Mouse (Mus musculus): ENCODE results near the gene Agap1. TPM values are rescaled to one million over a fixed set of nuclear protein-coding genes. Genes with fewer than 3 reads are reported as not detected.

Gene Agap1
- total and polyA plus RNA-seq, 3 experiments: 0.01 TPM; not detected in 2

GRCm38 (mm10) chr1:89630836-89631235, 176.2 kb downstream of the Agap1 start:
- DNase-seq (ENCODE audit: low read depth, low spot score): no peak
- Histone ChIP-seq H3K36me3 (ENCODE audit: control insufficient read depth in 1 of 2, insufficient read depth in 2 of 2, low read length in 2 of 2) (no peaks in the 10 kb centered on the region), H3K4me1 (ENCODE audit: control insufficient read depth in 1 of 2, insufficient read depth in 2 of 2, low read length in 2 of 2) (no peaks in the 10 kb centered on the region), H3K4me3 (ENCODE audit: control insufficient read depth in 1 of 2, insufficient read depth in 1 of 2, low read depth in 2 of 2, low read length in 2 of 2) (no peak overlapping the region), H3K9ac (ENCODE audit: control insufficient read depth, low read depth, low read length, poor library complexity, severe bottlenecking) (no peak overlapping the region), H3K9me3 (replicated peaks; ENCODE audit: insufficient read depth, low read length) (no peaks in the 10 kb centered on the region), H3K27ac (ENCODE audit: control insufficient read depth, low read depth, low read length) (no peak overlapping the region), H3K27me3 (ENCODE audit: control insufficient read depth in 1 of 2, insufficient read depth in 2 of 2, low read length in 2 of 2) (no peaks in the 10 kb centered on the region), H3K79me2 (ENCODE audit: control insufficient read depth, insufficient read depth, low read length, poor library complexity) (no peaks in the 10 kb centered on the region)
- no peak for TF ChIP-seq SIN3A (IDR thresholded peaks at IDR 0.05; ENCODE audit: low read length)

- H3K9me3 ChIP-seq (replicated peaks; ENCODE audit: insufficient read depth, low read length): no peaks in the 10 kb centered on the region
- H3K9ac ChIP-seq (ENCODE audit: control insufficient read depth, low read depth, low read length, poor library complexity, severe bottlenecking): no peak overlapping the region
- DNase-seq (ENCODE audit: low read depth, low spot score): peak; percentile 8
- TF ChIP-seq ZKSCAN1 (IDR thresholded peaks at IDR 0.05; ENCODE audit: low read depth, low read length) (no peak), SMC3 (IDR thresholded peaks at IDR 0.05; ENCODE audit: low read depth, low read length) (peak; percentile 27; the same call in 1 of the 2 replicates), RAD21 (IDR thresholded peaks at IDR 0.05; ENCODE audit: low read depth, low read length) (peak; percentile 24), POLR2A (IDR thresholded peaks at IDR 0.05; ENCODE audit: control insufficient read depth in 1 of 2, insufficient read depth in 1 of 2, low read depth in 1 of 2, low read length in 2 of 2, poor library complexity in 1 of 2) (no peak), SIN3A (IDR thresholded peaks at IDR 0.05; ENCODE audit: low read length) (no peak), CTCF (IDR thresholded peaks at IDR 0.05 in 2 of 3, conservative IDR thresholded peaks at IDR 0.05 in 1 of 3; ENCODE audit: control insufficient read depth in 1 of 3, insufficient read depth in 1 of 3, low read depth in 2 of 3, low read length in 3 of 3, poor library complexity in 1 of 3, severe bottlenecking in 1 of 3) (peak in 2 of 3 experiments; percentile 15 to 40; a peak in 2 of 6 replicates), MYB (IDR thresholded peaks at IDR 0.05; ENCODE audit: low read depth, low read length) (no peak), MEF2A (IDR thresholded peaks at IDR 0.05; ENCODE audit: extremely low read depth, insufficient replicate concordance, low read depth, low read length, poor library complexity, severe bottlenecking) (no peak), ELF1 (IDR thresholded peaks at IDR 0.05; ENCODE audit: low read depth, low read length) (no peak), KAT2A (conservative IDR thresholded peaks at IDR 0.05; ENCODE audit: low read depth, low read length) (no peak)
- H3K4me3 ChIP-seq (ENCODE audit: control insufficient read depth in 1 of 2, insufficient read depth in 1 of 2, low read depth in 2 of 2, low read length in 2 of 2): no peak overlapping the region
- no peaks in the 10 kb centered on the region for H3K27me3 ChIP-seq (ENCODE audit: control insufficient read depth in 1 of 2, insufficient read depth in 2 of 2, low read length in 2 of 2)
- no peak overlapping the region for H3K27ac ChIP-seq (ENCODE audit: control insufficient read depth, low read depth, low read length)
- no peaks in the 10 kb centered on the region for H3K4me1 ChIP-seq (ENCODE audit: control insufficient read depth in 1 of 2, insufficient read depth in 2 of 2, low read length in 2 of 2)
- H3K36me3 ChIP-seq (ENCODE audit: control insufficient read depth in 1 of 2, insufficient read depth in 2 of 2, low read length in 2 of 2): no peaks in the 10 kb centered on the region
- H3K79me2 ChIP-seq (ENCODE audit: control insufficient read depth, insufficient read depth, low read length, poor library complexity): no peaks in the 10 kb centered on the region
These were observed 177.1 kb downstream of the Agap1 start for GRCm38 (mm10) chr1:89631747-89632146.

- Histone ChIP-seq H3K9ac (ENCODE audit: control insufficient read depth, low read depth, low read length, poor library complexity, severe bottlenecking) (no peak overlapping the region), H3K79me2 (ENCODE audit: control insufficient read depth, insufficient read depth, low read length, poor library complexity) (no peaks in the 10 kb centered on the region), H3K27me3 (ENCODE audit: control insufficient read depth in 1 of 2, insufficient read depth in 2 of 2, low read length in 2 of 2) (no peaks in the 10 kb centered on the region), H3K4me1 (ENCODE audit: control insufficient read depth in 1 of 2, insufficient read depth in 2 of 2, low read length in 2 of 2) (no peaks in the 10 kb centered on the region), H3K9me3 (replicated peaks; ENCODE audit: insufficient read depth, low read length) (no peaks in the 10 kb centered on the region), H3K36me3 (ENCODE audit: control insufficient read depth in 1 of 2, insufficient read depth in 2 of 2, low read length in 2 of 2) (no peaks in the 10 kb centered on the region), H3K4me3 (ENCODE audit: control insufficient read depth in 1 of 2, insufficient read depth in 1 of 2, low read depth in 2 of 2, low read length in 2 of 2) (no peak overlapping the region), H3K27ac (ENCODE audit: control insufficient read depth, low read depth, low read length) (no peak overlapping the region)
- TF ChIP-seq HCFC1 (IDR thresholded peaks at IDR 0.05; ENCODE audit: low read depth, low read length) (no peak), TBP (IDR thresholded peaks at IDR 0.05; ENCODE audit: low read depth, low read length) (no peak), MYB (IDR thresholded peaks at IDR 0.05; ENCODE audit: low read depth, low read length) (no peak)
- DNase-seq (ENCODE audit: low read depth, low spot score): no peak
These were observed 179.4 kb downstream of the Agap1 start for GRCm38 (mm10) chr1:89634055-89634454.

All from MEL (cell line).